Mouse (Mus musculus) c-Kit-positive CD71-negative TER-119-negative erythroid progenitor cells, embryonic 14.5 days (primary cell): ENCODE results near the gene Rab34.
"Not testable (repeated sequence)": the region's sequence is repeated elsewhere in the genome, so short reads cannot be mapped to it uniquely, and the experiment has no call there.

ENCODE experiments used
- DNase-seq: peaks from one replicate; pipeline ENCODE4 v3.0.0-alpha.2; 2013; ENCODE audit warnings: low read depth

Gene Rab34

GRCm38 (mm10) chr11:78180081-78180761 lies 8.0 kb upstream of the Rab34 start:
- DNase-seq = no peak

GRCm38 (mm10) chr11:78181830-78182357 lies 6.3 kb upstream of the Rab34 start:
- DNase-seq = no peak

DNA sequence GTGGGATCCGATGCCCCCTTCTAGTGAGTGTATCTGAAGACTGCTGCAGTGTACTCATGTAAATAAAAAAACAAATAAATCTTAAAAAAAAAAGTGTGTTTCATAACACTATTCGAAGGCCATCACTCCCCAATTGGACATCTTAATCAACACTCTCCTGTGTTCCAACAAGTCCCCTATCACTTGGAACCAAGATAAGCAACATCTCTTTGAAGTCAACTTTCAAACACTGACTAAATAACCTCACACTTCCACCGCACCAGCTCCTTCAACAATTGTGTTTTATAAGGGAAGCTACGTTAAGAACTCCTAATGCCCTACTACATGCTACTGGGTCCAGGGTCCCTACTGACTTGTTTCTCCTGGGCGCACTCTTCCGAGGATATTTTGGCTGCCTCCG lies 5.8 kb upstream of the Rab34 start:
- DNase-seq = no peak

- DNase-seq = no peak
Measured at GRCm38 (mm10) chr11:78182961-78183844, 5.0 kb upstream of the Rab34 start, which contains the start of gene Rpl23a. Rpl23a (minus strand) TSS chr11:78183584.

- no peak for DNase-seq
Measured at GRCm38 (mm10) chr11:78183884-78184514, 4.2 kb upstream of the Rab34 start.

DNA sequence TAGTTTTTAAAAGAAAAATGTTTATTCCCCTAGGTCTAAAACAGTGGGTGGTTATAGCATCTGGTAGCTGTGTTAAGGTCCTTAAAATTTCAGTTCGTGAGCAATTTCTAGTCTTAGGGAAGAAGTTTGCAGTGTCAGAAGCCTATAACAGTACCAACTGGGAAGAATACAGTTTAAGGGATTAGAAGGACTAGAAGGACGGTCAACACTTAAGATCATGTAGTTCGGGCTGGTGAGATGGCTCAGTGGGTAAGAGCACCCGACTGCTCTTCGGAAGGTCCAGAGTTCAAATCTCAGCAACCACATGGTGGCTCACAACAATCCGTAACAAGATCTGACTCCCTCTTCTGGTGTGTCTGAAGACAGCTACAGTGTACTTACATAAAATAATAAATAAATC lies 3.5 kb upstream of the Rab34 start:
- not testable (repeated sequence) for DNase-seq

GRCm38 (mm10) chr11:78189234-78190040 lies 1.2 kb downstream of the Rab34 start:
- DNase-seq = no peak

- DNase-seq = no peak
Measured at GRCm38 (mm10) chr11:78190041-78190440, 1.8 kb downstream of the Rab34 start.

DNA sequence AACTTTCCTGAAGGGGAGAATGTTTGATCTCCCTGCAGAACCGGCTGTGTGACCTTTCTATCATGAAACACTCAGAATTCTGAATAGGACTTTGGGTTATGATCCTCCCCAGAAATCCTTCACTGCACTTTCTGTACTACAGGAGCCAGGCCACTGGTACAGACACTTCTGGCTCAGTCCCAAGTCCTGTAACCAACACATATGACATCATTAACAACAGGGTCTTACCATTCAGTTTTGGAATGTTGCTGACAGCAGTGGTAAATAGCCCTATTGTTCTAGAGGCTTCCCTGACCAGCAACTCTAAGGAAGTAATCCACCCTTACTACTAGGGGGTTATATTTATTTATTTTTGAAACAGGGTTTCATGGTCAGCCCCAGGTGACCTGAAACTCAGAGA lies 4.9 kb downstream of the Rab34 start, which contains the start of gene Proca1:
Proca1 (plus strand) TSS at position 280 of the 400 bp plus-strand sequence.
- no peak for DNase-seq

DNA sequence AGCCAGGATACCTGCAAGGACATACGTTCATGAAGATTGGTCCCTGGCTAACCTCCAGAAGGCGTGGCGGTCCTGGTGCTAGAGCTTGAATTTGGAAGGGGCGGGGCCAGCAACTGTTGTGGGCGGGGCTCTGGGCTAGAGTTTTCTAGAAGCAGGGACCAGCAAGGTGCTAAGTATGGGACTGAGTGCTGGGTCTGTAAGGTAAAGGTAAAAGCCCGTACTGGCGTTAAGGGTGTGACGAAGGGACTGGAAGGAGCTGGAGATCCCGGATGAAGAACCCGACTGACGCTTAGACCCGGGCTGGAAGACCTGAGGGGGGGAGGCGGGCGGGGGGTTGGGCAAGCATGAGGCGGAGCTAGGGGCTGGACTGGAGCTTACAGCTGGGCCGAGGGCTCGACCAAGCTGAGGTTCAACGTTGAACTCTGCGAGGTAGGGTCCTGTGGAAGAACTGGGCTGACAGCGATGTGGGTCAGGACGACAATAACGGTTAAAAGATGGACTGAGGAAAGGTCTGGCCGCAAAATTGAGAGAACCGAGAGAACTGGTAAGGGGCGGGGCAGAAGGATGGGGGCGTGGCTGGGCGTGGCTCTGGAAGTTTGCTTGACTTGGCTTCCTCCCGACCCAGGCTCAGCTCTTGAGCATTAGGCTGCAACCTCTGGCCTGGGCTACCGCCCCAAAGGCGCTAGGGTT lies 6.3 kb downstream of the Rab34 start:
- DNase-seq = no peak

GRCm38 (mm10) chr11:78195101-78195863 lies 7.1 kb downstream of the Rab34 start:
- DNase-seq = no peak

GRCm38 (mm10) chr11:78202372-78202771 lies 14.1 kb downstream of the Rab34 start:
- DNase-seq = no peak

- no peak for DNase-seq
Measured at GRCm38 (mm10) chr11:78204287-78204686, 16.1 kb downstream of the Rab34 start.

- no peak for DNase-seq
Measured at GRCm38 (mm10) chr11:78205361-78206206, 17.4 kb downstream of the Rab34 start.

DNA sequence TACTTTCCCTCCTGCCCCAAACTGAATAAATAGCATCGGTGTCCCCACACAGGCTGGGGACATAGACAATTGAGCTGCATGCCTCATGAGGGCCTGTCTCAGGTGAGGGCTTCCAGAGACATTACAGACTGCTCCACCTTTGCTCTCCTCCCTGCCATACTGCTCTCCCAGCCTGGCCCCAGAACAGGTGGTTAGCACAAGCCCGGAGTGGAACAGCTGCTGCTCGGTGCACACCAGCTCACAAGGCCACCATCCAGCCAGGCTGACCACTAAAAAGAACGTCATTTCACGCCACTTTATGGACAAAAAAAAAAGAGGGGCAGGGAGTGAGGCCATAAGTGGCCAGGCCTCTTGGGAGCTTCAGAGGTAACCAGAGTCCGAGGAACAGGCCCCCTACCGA lies 19.0 kb downstream of the Rab34 start:
- no peak for DNase-seq

GRCm38 (mm10) chr11:78209886-78210285 lies 21.7 kb downstream of the Rab34 start:
- no peak for DNase-seq

DNA sequence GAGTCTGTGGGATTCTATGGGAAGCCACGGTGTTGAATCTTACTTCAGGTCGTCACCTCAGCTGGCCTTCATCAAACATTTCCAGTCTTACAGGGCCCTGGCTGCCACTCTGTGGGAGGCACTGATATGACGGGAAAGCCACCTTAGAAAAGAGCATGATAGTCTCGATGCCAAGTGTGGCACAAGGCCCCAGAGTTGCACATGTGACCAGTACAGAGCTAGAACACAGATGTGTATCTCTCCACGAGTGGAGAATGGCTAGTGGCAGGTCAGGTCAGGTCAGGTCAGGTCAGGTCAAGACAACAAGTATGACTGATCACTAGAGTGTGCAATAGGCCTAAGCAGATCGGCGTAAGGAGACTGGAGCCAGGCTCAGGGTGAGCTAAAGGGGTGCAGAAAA lies 22.4 kb downstream of the Rab34 start:
- no peak for DNase-seq

DNA sequence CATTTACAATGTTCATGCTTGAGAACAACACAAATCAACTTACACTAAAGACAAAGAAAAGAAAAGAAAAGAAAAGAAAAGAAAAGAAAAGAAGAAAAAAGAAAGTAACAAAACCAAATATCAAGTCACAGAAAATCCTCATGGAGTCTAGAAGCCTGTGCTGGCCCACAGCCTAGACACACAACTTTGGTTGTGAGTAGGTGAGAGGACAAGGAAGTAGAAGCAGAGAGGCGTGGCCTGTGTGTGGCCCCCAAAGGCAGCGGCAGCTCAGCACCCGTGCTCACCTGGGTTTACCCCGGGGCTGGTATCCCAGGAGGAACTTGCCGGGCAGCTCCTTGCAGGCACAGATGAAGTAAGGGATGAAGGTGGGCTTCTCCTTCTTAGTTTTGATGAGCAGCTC lies 23.3 kb downstream of the Rab34 start:
- no peak for DNase-seq

- no peak for DNase-seq
Measured at GRCm38 (mm10) chr11:78213086-78213817, 25.0 kb downstream of the Rab34 start.
